Mouse (Mus musculus): ENCODE results near the gene Ryr2.

The Ryr2 gene

DNA sequence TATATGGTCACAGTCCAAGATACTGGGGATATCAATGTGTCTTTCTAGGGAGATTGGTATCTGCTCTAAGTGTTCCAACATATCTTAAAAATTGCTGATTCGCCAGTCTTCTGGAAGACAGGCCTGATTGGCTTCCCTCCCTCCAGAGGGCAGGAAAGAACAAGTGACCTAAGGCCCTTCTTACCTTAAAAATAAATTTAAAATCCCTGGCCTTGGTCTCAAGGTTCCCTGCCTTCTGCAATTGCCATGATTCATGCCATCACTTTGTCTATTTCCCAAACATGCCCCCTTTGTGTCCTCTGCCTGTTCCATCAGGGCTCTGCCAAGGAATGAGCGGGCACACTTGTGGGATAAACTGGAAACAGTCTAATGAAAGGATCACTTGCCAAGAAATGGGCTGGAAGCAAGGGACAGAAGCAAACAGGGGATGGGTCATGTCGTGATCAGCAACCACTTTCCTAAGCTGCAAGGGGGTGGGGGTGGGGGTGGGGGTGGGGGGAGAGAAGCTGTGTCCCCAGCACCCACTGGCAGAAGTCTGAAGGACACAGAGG, 10.3 kb downstream of the Ryr2 start:
- no peak for DNase-seq (ENCODE audit: low read depth in 1 of 2, low spot score in 2 of 2)

DNA sequence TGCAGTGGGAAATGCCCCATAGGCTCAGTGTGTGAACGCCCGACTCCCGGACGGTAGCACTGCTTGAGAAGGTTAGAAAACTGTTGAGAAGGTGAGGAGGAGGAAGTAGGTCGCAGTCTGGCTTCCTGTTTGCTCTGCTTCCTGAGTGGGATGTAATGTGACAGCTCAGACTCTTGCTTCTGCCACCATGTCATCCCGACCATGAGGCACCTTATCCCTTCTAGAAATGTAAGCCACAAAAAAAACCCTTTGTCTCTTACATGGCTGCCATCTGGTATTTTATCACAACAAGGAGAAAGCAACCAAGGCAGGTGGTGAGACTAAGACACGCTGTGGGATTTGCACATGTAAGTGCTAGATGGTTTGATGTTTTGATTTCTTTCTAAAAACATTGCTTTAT, 12.2 kb downstream of the Ryr2 start:
- DNase-seq (ENCODE audit: low read depth in 1 of 2, low spot score in 2 of 2) = no peak

DNA sequence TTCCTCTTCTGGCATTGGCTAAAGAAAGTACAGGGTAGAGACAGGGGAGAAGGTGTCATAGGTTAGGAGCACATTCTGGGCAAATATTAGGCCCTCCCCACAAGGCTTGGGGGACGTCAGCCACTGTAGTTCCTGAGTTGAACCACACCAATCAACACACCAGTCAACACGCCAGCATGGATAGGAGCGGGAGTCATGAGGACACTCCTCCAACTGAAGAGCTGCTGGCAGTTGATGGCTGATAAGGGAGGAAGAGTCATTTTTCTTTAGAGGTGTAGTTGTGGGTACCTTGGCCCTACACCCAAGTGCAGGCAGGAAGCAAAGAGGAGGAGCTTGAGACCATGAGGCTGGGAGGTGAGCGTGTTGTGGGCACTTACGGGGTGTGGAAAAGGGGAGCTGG, 13.6 kb downstream of the Ryr2 start:
- DNase-seq (ENCODE audit: low read depth in 1 of 2, low spot score in 2 of 2) = no peak

DNA sequence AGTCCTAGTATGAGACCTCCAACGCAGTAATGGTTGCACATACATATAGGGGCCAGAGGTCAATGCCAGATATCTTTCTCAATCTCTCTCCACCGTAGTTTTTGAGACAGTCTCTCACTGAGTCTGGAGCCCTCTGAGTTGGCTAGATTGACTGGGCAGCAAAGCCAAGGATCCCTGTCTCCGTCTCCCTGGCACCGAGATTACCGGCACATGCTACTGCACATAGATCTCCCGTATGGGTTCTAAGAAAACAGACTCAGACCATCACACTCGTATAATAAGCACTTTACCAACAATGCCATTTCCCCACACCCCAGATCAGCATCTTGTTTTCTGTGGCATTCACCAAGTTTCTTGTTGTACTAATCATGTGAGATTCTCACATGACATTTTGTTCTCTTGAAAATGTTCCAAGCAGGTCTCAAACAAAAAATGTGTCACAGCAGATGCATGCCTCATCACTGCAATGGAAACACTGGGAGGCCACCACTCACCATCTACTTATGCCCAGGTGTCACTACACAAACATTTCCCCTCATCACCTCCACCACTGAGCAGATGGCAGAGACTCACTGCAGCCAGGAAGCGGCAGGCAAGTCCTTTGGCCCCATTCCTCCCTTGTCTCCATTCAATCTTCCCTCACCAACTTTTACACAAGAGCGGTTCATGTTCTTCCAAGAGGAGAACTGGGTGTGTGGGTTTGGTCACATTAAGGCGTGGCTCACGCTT, 14.2 kb downstream of the Ryr2 start:
- DNase-seq (ENCODE audit: low read depth in 1 of 2, low spot score in 2 of 2) = no peak

DNA sequence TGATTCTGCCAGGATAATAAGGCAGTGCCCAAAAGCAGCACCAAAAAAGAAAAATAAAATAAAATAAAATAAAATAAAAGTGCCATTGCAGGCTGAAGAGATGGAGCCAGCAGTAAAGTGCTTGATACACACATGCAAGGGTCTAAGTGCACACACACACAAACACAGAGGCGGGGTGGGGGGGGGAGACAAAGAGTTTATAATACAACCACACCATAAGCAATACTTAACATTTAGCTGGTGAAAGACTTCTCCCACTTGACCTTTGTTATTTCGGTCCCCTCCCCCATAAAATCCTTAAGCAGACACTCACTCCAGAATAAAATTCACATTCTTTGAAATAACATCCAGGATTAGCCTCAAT, 22.7 kb downstream of the Ryr2 start:
- no peak for DNase-seq (ENCODE audit: low read depth in 1 of 2, low spot score in 2 of 2)

DNA sequence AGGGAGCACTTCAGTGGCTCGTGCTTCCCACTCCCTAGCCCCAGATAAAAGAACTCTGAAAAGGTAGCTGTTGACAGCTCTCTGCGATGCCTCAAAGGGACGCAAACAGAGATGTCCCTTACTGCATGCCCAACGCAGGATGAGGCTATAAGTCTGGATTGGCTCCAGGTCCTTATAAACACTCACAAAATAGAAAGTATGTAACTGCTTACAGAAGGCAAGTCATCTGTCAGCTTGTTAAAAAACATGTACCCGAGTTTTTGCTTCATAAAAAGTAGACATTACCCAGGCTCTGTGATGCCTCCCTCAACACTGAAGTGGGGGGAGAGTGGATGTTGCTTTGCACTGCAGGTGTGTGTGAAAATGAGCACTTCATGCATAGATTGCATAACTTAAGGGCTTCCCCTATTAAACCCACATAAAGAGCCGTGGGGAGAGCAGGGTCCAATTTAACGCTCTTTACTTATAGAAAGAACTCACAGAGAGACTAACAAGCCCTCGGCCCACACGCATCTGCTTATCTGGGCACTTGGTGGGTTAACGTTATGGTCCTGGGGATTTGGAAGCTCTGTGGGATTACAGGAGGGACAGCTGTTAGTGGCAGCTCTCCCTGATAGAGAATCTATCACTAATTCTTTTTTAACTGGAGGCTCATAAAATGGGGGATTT, 23.2 kb downstream of the Ryr2 start:
- no peak for DNase-seq (ENCODE audit: low read depth in 1 of 2, low spot score in 2 of 2)

DNA sequence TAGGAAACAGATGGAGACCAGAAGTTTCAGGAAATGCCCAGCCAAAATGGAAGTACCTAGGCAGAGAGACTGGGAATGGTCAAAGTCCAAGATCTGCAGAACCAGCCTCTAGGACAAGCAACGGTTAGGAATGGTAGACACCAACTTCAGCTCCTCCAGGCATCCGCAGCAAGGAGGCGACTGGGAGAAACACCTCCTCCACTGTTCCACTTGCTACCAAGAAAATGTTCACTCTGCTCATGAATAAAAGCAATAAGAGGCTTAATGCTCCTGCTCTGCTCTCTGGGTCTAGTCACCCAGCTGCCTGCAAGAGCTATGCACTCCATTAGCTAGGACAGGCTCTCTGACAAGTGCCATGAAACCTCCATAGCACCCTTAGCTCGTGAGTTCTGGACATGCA, 26.2 kb downstream of the Ryr2 start:
- no peak for DNase-seq (ENCODE audit: low read depth in 1 of 2, low spot score in 2 of 2)

DNA sequence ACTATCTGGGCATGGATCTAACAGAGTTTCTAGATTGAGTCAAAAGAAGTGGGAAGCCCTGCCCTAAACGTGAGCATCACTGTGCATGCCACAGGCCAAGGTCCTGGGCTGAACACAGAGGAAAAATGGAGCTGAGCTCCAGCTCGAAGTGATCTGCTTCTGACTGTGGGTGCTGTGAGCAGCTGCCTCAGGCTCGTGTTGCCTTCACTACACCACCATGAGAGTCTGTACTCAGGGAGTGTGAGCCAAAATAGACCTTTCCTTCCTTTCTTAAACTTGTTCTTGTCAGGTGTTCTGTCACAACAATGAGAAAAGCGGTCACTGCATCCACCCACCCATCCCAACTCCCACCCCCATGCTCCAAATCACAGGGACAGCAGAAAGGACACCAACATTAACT, 27.2 kb downstream of the Ryr2 start:
- DNase-seq (ENCODE audit: low read depth in 1 of 2, low spot score in 2 of 2) = no peak

DNA sequence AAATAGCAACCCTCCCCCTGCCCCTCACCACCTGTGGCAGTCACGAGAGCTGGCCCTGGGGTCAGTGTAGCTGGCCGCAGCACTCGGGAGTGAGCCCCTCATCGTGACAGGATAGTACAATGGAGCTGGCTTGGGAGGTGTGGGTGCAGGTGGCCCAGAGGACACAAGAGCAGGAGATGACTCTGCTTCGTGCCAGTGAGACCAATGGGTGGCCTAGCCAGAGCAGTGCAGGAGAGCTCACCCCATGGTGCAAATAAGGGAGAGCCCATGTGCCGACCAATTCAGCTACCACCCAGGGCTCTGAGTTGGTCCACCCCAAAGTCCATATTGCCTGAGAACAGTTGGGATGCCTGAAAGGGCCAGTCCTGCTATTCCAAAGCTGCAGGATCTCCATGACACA, 31.8 kb downstream of the Ryr2 start:
- DNase-seq (ENCODE audit: low read depth in 1 of 2, low spot score in 2 of 2) = no peak

DNA sequence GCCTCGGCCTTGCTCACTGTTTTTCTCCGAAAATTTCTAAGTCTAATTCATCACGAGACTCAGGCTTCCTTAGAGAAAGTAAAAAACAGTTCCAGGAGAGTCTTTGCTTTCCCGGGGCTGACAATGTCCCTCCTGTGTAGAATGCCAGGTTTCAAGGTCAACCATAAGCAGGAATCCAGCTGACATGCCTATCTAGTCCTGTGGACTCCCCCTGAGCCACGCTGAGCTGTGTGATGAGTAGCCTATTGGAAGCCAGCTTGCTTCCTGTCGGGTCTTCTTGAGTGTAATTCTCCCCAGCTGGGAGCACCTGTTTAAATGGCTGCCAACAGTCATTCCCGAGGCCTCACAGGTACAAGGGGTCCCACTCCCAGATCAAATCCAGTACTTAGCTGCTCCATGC, 34.2 kb downstream of the Ryr2 start:
- no peak for DNase-seq (ENCODE audit: low read depth in 1 of 2, low spot score in 2 of 2)

DNA sequence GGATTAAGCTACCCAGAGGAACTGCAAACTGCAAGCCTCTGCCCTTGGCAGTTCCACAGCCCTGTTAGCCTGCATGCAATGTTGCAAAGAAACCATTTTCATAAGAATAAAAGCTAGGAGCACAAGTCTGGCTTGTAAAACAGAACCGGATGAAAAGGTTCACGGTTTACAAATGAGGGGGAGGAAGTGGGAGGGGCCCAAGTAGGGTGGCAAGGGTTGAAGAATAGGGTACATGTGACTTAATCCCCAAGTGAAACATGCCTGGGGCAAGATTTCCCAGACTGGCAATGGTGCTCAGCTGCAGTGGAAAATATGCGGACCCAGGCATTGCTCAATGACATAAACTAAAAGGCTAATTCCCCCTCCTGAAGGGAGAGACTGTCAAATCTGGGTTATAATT, 34.6 kb downstream of the Ryr2 start:
- no peak for DNase-seq (ENCODE audit: low read depth in 1 of 2, low spot score in 2 of 2)

DNA sequence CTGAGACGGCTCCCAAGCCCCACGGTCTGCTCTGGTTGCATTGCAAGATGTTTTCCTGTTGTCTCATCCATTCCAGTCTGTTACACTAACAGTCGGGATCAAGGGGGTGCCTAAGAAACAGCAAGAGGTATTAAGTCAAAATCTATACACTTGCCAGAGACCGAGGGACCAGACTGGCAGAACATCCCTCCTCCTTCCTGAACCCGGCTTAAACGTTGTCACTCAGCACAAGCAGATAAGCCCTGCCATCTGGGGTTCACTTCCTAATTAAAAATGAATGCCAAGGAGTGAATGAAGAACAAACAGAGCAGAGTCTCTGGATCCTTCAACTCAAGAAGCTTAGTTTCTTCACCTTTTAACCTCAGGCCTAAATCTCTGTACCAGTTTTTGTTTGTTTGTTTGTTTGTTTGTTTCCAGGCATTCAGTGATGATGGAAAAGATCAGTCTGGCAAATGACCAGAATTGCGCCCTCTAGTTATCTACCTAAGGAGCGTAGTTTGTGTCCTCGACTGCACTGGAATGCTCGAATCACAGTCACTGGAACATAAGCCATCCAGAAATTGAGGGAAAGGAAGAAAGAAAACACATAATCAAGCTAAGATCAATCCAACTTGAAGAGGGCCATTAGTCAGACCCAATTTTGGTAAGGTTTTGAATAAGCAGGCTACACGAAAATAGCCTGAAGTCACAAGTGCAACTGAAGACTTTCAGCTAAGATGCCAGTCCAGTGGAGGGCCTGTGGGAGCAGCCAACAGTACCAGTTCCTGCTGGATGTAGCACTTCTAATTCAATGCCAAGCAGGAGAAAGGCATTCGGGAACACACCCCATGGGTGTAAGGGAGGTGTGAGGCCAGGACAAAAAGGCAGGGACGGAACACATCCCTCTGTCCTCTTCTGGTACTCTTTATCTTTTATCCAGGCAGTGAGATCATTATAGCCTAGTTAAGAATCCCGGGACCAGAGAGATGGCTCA, 36.3 kb downstream of the Ryr2 start:
- no peak for DNase-seq (ENCODE audit: low read depth in 1 of 2, low spot score in 2 of 2)

DNA sequence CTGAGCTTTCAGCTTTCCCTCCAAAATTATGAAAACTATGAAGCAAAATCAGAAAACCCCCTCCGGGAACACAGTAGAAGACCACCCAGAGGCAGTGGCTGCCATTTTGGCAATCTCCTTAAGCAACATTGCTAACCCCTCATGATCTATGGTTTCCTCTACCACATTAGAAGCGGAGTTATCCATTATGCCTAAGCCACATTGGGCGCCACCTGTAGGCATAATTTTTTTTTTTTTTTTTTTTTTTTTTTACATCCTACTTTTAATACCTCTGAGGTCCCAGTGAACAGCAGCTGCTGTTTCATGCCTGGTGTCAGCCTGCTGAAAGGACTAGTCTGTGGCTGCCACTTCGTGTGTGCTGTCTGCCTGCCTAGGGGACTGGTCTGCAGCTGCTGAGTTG, 42.2 kb downstream of the Ryr2 start:
- no peak for DNase-seq (ENCODE audit: low read depth in 1 of 2, low spot score in 2 of 2)

DNA sequence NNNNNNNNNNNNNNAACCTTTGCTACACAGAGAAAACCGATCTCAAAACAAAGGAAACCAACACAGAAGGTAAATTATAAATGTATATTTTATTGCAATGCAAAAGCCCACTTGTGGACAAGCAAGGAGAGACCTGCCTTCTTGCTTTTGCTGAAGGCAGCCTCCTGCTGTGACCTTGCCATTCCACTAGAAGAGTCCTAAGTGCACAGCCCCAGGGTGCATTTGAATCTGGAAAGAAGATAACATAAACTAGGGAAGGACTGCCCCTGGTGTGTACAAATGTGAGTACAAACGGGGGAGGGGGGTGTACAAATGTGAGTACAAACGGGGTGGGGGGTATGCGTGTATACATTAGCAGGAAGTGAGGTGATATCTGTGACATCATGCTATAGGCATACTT, 43.2 kb downstream of the Ryr2 start:
- DNase-seq (ENCODE audit: low read depth in 1 of 2, low spot score in 2 of 2) = no peak

DNA sequence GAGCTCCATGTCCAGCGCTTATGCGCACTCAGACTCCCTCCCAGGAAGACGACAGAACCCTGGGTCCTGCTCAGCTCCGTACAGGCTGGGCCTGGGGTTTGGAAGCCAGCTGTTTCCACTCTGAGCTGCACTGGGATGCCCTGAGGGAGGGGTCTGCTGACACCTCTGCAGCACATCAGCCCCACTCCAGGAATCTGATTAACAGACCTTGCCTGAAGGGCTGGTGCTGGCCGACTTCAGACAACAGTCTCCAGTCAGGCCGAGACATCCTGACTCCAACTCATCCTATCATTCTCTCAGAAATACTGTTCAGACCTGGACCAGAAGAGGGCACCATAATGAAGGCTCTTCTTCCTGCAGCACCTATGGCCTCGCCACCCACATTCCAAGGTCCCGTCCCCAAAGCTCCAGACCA, 49.4 kb downstream of the Ryr2 start:
- no peak for DNase-seq (ENCODE audit: low read depth in 1 of 2, low spot score in 2 of 2)

DNA sequence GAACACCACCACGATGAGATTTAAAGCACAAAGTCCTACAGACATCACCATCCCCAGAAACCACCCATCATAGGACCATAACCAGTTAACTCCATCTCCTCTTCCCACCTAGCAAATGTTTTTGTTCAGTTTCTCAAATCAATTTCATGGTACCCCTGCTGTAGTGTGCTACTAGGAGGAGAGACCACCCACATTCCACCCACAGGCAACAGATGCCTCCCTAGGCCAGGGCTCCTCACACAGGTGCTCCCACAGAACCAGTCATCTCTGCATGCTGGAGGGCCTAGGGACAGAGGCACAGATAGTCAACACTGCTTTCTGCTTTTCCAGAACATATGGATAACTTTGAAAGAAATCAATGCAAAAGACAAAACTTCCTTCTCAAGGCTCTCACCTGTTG, 50.8 kb downstream of the Ryr2 start:
- no peak for DNase-seq (ENCODE audit: low read depth in 1 of 2, low spot score in 2 of 2)

DNA sequence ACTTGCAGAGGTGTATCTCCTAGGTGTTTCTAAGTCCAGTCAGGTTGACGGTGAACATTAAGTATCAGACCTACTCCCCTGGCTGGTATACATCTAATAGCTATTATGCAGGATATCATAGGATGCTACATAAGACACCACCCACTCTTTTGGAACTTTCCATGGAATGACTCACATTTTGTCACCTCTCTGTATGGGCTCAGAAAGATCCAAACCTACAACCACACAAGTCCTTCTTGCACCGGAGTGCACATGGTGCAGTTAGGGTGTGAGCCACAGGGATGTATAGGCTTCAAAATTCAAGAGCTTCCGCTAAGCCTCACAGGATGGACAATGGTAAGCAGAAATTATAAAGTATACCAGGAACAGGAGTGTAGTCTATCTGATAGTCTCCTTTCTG, 52.8 kb downstream of the Ryr2 start:
- DNase-seq (ENCODE audit: low read depth in 1 of 2, low spot score in 2 of 2) = no peak

DNA sequence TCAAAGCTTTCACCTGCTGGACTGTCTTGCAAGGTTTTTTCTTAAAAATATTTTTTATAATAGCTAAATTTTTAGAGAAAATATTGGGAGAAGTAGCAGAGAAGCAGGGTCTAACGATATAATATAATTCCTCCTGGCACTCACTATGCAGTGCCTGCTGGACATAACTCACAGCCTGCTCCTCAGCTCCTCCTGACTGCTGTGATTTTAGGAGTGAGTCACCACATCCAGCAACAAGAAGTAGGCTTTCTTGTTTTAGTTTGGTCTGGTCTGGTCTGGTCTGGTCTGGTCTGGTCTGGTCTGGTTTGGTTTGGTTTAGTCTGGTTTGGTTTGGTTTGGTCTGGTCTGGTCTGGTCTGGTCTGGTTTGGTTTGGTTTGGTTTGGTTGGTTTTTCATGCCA, 55.9 kb downstream of the Ryr2 start:
- no peak for DNase-seq (ENCODE audit: low read depth in 1 of 2, low spot score in 2 of 2)

DNA sequence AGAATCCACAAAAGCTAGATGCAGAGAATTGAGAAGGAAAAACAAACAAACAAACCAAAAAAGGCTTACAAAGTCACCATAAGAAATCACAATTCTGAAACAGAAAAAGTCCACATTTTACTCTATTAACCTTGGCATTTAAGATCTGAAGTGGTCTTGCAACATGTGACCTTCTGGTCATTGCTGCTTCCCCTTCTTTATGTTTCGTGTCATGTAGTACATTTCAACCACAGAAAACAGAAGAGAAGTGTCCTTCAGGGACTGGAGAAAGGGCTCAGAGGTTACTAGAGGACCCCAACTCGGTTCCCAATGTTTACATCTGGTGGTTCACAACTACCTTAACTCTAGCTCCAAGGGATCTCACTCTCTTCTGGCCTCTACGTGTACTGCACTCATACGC, 59.7 kb downstream of the Ryr2 start:
- no peak for DNase-seq (ENCODE audit: low read depth in 1 of 2, low spot score in 2 of 2)

DNA sequence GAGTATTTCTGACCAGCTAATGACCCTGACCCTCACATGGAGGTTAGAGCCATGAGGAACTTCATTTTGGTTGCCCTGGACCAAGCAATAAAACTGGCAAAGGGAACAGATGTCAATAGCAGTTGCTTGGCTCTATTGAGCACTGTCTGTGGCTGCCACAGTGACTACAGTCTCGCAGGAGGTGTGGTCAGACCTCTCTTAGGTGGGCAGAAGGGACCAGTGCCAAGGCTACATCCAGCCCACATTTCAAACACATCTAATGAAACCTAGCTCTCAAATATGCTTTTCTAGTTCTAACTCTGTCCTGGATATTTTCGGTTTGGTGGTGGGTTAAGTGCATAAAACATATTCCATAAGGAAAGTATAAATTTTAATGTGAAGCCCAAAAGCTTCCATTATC, 62.0 kb downstream of the Ryr2 start:
- no peak for DNase-seq (ENCODE audit: low read depth in 1 of 2, low spot score in 2 of 2)

DNA sequence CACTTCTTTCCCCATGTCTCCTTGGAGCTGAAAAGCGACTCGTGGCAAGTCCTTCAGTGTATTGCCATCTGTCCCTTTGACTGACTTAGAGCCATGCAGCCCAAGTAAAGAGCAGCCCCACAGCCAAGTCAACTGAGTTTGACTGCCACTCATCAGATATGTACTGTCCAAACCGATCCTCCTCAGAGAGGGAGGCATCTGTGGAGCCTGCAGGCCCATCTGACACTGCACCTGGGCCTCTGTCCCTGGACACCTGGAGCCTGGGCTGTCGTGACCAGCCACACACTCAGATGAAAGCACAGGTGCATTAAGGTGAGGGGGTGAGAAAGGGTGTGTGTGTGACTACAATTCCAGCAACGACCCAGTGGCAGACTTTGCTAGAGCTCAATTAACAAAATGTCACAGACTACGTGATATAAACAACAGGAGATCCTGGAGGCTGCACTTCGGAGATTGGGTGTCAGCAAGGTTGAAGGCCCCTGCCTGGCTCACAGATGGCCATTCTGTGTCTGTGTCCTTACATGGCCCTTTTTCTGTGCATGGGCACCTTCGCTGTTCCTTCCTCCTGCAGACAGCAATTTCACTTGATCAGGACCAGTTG, 63.8 kb downstream of the Ryr2 start:
- no peak for DNase-seq (ENCODE audit: low read depth in 1 of 2, low spot score in 2 of 2)
